Mouse (Mus musculus): ENCODE measurements at regions not wholly inside any gene's neighbourhood (a gene's known extent, or its start where the extent isn't known, plus 50 kb on each side); places are given as distances from the start of the nearest gene placed in this dataset.
A peak's percentile ranks its signal among the peaks of the same experiment; 100 is the strongest.
"Not testable (repeated sequence)": the region's sequence is repeated elsewhere in the genome, so short reads cannot be mapped to it uniquely, and the experiment has no call there.

DNA sequence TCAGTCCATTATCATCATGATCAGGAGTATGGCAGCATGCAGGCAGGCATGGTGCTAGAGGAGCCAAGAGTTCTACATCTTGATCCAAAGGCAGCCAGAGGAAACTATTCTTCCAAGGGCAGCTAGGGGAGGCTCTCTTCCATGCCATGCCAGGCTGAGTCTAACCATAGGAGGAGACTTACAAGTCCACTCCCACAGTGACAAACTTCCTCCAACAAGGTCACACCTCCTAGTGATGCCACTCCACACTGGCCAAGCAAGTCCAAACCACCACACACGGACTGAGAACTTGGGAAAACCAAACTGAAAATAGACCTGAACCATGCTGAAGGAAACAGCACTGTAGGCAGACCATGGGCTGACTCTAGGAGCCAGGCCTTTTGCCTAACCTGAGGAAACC lies 197.4 kb downstream of the Prex1 start:
- no peak for DNase-seq (ENCODE audit: low spot score)

DNA sequence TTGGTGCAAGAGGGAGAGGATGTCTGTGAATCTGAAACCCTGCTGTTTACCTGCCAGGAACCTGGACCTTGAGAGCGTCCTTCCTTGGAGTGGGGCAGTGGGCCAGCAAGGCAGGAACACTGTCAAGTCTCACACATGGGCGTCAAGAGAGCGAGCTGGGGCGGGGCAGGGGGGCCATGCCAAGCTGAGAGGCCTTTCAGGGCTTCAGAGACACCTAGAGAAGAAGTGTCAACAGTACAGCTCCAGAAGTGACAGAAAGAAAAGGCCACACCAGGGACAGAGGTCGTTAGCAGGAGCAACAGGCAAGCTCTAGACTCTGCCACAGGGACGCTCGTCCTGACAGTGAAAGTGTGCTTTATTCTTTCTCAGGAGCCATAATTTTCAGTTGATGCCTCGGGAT lies 199.0 kb downstream of the Prex1 start:
- DNase-seq (ENCODE audit: low spot score), result no peak

DNA sequence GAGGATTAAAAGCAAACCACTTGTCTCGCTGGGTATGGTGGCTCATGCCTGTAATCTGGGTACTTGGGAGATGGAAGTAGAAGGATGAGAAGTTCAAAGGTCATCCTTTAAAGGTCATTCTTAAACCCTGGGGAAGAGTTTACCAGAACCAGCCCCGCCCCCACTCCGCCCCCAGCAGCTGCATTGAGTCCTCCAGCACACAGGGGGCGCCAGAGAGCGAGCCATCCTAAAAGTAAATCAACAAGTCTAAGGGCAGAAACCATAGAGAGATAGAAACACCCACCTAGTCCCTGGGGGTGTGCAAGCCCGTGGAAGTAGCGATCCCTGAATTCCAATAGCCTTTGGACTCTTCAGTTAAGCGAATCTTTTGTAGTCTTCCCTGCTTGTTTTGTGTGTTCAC lies 201.1 kb downstream of the Prex1 start:
- no peak for DNase-seq (ENCODE audit: low spot score)

DNA sequence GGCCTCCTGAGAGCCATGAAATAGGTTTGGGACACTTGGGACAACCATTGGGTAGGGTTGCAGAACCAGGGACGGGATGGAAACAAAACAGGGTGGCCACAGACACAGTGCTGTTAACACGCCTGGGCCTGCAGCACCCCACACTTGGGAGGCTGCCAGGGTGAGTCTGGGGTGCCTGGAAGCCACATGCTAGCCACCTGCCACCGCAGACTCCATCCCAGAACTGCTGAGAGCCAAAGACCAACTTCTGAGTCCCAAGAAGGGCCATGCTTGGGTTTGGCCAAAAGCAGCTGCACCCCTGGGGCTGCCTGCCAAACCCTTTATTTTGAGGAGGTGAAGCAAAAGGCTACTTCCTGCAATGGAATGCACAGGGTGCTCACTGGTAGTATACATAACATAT lies 202.2 kb downstream of the Prex1 start:
- DNase-seq (ENCODE audit: low spot score), result not testable (repeated sequence)

DNA sequence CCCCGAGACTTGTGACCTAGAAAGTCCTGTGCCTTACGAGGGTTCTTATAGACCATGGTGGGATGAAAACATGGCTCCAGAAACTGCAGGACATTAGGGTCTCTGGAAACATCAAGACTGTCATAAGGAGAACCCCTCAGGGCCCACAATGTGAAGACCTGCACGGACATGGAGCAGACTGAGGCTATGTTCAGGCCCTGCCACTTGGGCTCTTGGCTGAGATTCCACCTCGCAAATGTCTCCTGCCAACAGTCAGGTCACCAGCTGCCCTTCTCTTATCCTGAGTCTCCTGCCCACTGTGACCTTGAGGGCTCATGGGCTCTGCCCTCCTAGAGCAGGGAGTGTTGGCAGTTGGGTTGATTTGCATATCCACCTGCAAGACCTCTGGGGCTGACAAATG lies 202.9 kb downstream of the Prex1 start:
- no peak for DNase-seq (ENCODE audit: low spot score)

DNA sequence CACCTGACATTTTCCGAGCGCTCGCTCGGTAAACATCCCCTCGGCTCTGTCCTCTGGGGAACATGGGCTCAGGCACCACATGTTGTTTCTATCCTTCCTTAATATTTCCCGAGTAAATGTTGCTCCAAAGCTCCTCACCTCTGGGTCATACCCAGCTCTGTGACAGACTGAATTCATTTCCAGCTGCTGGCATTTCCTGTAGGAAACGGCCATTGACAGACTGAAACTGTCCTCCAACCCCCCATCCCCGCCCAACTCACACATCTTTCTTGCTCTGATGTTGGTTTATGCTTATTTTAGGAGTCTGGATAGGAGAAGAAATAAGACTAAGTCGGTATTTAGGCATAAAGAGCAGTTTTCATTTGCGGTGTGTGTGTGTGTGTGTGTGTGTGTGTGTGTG lies 204.0 kb downstream of the Prex1 start:
- no peak for DNase-seq (ENCODE audit: low spot score)

DNA sequence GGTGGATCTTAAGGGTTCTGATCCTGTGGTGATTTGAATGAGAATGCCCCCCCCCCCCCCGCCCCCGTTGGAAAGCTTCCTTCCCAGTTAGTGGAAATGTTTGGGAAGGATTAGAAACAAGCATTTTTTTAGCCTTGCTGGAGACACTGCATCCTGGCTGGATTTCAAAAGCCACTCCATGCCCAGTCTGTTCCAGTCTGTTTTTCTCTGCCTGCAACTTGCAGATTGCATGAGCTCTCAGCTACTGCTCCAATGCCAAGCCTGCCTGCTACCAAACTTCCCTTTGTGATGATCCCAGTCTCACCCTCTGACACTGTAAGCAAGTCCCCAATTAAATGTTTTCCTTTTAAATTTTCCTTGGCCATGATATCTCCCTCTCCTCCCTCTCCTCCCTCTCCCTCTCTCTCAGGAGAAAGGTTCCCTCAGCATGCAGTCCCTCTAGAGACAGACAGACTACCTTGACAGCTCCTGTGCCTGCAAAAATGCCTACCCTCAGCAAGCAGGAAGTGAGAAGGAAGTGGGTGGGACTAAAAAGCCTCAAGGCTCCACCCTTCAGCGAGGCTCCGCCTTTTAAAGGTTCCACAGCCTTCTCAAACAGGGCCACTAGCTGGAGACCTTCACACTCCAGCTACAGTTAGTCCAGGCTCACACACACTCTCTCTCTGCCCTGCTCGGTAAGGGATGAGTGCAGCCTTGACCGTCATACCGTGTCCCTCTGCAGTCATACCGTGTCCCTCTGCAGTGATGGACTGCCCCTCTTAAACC lies 204.8 kb downstream of the Prex1 start:
- no peak for DNase-seq (ENCODE audit: low spot score)

DNA sequence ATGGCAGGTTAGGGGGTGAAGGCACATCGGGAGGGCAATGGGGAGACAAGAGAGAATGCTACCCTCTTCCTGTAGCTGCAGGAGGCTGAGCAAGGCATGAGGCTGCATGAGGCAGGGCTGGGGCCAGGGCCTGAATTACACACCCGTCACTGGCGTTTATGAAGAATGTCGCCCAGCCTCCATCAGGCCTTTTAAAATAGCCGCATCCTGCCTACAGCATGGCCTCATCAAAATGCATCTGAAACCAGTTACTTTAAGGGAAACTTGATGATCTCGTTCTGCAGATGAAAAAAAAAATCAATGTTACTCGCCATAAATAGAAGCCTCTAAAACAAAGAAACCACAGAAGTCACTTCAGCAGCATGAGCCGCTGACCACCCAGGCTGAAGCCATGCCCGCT lies 208.3 kb downstream of the Prex1 start:
- no peak for DNase-seq (ENCODE audit: low spot score)

DNA sequence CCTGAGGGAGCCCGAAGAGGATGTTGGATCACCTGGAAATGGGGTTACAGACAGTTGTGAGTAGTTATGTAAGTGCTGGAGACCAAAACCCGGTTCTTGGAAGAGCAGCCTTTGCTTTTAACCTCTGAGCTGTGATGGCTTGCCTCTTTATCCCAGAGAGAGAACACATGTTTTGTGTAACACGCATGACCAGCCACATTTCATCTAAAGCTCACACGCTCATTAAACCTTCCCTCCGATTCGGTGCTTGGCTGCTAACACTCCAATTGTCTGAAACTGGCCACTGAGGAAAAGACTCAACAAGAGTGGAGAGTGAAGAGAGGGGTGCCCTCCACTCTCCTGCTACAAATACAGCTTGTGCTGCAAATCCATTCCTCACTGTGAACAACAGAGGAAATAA lies 210.0 kb downstream of the Prex1 start:
- DNase-seq (ENCODE audit: low spot score), result no peak

DNA sequence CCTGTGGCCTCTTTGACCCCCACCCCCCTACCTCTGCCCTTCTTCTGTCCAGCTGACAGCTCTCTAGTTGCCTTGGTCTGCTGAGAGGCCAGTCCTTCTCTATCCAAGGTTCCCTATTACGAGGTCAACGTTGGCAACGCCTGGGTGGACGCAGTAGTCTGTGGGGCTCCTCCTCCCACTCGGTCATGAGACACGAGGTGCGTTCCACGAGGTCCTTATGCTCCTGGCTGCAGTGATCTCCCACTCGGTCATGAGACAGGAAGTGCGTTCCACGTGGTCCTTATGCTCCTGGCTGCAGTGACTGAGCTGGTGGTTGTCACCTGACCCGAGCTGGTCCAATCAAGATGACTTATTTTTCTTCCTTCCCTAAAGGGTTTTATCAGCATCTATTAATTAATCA lies 220.7 kb downstream of the Prex1 start:
- DNase-seq (ENCODE audit: low spot score), result no peak

DNA sequence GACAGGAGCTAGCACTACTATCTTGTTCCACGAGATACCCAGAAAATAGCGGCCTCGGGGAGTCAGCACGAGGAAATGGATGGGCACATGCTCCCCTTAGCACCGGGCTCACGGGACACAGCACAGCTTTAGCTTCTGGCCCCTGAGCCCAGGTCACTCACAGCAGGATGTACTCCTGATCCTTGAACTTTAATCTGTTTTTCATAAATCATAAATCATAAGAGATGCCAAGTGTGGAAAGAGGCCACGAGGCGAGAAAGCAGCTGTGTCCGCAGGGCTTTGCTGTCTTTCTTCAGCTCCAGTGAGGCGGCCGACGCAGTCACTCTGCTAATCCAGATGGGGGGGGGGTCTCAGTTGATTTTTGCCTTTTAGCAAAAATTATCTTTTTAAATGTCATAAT lies 221.2 kb downstream of the Prex1 start:
- no peak for DNase-seq (ENCODE audit: low spot score)

DNA sequence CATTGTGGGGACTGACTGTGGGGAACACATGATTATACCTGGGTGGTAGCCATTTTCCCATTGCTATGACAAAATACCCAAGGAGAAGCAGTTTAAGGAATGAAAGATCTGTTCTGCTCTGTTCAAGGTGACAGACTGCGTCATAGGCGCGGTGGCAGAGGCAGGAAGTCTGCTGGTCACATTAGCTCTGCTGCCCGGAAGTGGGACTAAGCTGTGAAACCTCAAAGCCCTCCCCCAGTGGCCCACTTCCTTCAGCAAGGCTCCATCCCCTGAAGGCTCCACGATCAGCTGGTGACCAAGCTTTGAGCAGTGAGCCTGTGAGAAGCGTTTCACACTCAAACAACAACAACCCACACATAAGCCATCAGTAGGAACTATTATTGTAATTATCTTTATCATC lies 221.8 kb downstream of the Prex1 start:
- no peak for DNase-seq (ENCODE audit: low spot score)

DNA sequence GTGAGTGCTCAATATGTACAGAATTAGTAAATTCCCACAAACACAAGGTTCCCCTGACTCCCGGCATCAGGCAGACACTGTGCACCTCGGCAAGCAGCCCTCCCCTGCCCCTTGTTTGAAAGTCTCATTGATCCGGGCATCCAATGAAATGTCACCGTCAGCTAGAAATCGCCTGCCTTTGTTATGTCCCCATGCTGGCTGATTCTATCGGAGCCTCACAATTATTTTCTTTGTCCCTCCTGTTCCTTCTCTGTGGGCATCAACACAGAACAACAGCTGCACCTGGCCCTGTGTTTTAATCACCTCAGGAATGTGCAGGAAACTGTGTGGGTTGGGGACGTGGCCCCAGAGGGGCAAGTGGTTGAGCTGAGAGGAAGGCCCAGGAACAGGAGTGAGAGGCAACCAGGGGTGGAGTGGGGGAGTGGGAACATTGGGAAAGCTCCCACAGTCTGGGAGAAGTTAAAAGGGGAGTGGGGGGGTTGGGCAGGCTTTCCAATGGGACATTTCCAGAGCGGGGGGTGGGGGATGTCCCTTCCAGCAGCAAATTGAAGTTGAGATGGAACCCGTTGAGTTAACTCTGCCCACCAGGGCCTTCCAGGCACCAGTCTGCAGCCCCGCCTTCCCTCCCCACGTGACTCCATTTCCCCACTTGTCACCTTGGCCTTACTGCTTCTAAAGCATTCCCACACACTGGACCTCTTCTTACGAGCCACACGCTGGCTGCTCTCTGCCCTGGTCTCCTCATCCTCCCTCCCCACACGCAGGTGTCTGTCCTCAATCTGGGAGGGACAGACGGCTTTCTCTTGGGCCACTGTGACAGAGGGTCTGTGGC lies 224.4 kb downstream of the Prex1 start:
- peak; percentile 69 for DNase-seq (ENCODE audit: low spot score)

DNA sequence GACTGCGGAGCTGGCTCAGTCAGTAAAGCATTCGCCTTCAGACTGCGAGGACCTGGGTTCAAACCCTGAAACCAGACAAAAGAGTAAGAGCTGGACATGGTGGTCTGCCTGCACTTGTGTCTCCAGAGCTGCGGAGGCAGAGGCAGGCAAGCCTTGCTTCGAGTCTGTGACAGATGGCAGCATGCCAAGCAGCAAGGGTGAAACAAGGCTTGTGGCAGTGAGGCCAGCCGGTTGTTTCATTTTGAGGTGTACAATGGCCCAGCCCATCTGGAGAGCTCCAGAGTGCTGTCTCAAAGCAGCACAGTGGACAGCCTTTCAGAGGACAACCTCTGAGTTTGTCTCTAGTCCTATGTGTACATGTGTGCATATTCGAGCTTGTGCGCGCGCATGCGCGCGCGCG lies 225.9 kb downstream of the Prex1 start:
- DNase-seq (ENCODE audit: low spot score), result no peak

DNA sequence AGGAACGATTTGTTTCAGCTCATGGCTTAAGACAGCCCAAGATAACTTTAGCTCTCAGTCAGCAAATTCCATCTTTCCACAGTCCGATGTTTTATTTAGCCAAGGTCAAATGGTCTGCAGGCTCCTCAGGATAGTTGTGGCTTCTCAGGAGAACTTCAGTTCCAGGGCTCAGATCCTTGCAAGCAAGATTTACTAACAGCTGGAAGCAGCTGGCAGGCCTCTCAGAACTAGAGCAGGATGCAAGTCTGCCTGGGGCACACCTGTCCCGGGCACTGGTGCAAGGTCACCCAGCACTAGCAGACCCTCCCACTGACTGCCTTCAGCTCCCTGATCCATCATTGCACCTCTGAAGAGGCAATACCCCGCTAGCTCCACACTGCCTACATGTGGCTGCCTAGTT lies 227.8 kb downstream of the Prex1 start:
- no peak for DNase-seq (ENCODE audit: low spot score)

DNA sequence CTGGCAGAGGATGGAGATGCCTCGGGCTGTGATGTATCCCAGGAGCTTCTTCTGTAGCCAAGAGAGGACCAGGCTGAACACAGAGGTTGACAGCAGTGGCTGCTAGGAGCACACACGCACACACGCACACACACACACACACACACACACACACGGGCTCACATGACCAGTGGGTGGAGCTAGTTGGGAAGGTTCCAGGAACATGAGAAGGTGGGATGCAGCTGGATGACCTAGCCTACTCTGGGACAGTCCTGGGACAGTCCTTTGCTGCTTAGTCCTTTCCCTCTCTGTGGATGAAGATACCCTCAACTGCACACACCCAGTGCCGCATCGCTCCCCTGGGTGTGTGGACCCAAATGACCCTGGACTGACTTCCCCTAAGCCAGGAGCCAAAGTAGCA lies 228.3 kb downstream of the Prex1 start:
- DNase-seq (ENCODE audit: low spot score), result no peak

DNA sequence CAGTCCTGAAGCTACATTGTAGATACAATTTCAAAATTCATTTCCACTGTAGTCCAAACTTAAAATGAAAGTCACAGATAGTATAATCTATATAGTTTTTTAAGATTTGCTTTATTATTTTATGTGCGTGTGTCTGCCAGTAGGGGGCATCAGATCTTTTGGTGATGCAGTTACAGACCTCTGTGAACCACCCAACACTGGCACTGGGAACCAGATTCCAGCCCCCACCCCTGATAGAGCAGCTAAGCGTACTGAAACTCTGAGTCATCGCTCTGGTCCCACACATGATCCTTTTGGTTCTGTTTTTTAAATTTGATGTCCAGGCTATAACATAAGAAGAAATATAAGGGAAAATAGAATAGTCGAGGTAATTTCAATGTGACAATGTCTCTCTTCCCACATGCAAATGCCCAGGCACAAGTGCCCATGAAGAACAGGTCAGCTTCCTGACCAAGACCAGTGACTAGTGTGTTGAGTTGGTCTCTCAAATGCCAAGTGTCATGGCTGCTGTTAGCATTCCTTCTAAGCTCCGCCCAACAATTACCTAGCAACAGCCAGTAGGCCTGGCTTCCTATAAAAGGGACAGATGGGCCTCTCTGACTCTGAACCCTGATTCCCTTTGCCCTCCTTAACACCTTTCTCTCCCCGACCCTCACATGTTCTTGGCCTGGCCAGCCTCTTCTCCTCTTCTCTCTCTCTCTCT lies 229.9 kb downstream of the Prex1 start:
- DNase-seq (ENCODE audit: low spot score), result no peak

DNA sequence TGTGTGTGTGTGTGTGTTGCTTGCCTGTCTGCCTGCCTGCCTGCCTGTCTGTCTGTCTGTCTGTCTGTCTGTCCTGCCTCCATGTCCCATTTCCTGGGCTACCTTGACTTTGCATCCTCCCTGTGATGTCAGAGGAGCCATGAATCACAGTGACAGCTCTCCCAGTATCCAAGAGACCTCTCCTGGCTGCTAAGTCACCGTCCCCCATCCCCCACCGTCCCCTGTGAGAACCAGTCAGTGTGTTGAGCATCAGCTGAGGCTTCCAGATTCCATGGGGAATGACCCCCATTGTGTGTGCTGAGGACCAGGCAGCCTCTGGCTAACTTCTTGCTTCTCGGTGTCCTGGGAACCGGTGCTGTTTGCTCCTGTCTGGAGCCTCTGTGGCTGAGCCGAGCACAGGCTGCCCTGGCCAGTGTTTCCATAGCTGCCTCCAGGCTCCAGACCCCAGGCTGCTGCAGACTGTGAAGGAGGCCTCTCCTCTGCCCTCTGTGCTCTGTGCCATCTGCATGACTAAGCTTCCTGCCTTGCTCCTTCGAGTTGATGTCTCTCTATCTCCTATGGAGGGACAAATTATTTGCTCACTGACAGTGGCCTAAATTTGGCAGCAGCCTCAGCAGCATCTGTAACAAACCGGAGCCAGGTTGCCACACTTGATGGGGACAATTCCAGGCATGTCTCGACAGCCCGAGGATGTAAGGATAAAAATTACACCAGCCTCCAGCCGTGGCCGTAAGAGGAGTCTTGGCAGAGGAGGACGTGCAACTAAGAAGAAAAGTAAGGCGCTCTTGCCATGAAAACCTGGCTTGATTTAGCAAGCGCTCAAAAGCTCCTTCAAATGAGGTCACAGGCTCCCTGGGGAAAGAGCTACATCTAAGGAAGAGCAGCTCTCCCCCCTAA lies 230.7 kb downstream of the Prex1 start:
- peak; percentile 63 for DNase-seq (ENCODE audit: low spot score)

DNA sequence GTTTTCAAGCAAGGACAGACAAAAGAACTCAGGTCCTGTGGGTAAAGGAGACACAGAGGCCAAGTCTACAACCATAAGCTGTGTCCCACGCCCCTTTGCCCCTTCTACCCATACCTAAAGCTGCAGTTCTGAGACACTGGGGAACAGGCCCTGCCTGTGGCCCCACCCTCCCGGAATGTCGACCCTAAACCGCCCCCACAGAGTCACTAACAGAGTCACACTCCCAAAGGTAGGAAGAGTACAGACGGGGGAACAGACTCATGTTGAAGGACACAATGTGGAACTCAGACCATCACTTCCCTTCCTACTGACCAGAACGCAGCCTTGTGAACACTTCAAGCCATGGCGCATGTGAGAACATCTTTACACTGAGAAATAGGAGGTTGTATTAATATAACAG lies 231.9 kb downstream of the Prex1 start:
- no peak for DNase-seq (ENCODE audit: low spot score)

DNA sequence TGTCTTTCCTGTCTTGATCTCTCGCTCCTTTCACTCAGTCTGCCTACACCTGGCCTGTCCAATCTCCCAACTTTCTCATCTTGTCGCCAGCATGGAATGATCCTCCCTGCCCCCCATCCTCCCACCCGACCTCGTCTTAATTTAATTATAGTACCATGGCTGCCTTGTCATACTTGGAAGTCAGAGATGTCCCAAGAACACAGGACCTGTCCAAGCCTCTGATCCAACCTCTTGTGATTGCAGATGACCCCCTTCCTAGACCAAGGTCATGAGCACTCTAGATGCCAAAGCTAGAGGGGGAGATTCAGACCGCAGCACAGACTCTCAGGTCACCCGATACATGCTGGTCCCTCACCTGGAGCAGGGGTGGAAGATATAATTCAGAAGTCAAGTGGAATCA lies 232.3 kb downstream of the Prex1 start:
- DNase-seq (ENCODE audit: low spot score), result no peak

DNA sequence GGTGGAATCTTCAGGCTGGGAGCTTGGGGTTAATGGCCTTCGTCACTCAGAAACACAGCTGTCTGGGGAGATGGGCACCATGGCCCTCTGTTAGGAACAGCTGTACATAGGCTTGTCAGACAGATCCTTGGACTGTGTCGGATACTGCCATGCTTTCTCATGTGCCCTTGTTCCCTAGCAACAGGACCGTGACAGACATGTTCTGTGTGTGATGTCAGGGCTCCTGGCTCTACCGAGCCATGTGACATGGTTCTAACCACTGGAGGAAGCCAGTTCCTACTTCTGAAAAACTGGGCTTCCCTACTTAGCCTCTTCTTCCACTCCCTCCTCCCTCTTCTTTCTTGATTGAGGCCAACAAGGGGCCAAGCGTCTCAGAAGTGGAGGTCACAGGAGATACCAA lies 232.7 kb downstream of the Prex1 start:
- no peak for DNase-seq (ENCODE audit: low spot score)

DNA sequence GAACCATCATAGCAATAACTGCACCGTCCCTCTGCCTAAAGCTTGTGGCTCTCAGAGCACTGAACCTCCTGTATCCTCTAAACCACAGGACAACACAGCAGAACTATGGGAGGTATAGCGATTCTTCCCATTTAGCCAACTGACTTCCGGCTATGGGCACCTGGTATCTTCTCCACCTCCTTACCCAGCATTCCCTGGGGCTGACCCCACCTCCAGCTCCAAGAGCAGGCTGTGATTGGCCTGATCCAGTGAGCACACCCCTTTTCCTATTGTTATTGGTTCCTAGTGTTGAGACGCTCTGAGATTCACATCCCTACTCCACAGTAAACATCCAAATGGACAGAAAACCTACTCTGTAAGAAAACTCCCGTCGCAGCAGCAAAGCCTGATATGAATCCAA lies 236.7 kb downstream of the Prex1 start:
- DNase-seq (ENCODE audit: low spot score), result no peak
